Mouse (Mus musculus) retina, adult 2 months (tissue): Measurements from ENCODE around the gene Pms1.
"Not testable (repeated sequence)": the region's sequence is repeated elsewhere in the genome, so short reads cannot be mapped to it uniquely, and the experiment has no call there.

Experiments
- DNase-seq: peaks from one replicate; pipeline ENCODE4 v3.0.0-alpha.2; 2012; ENCODE audit warnings: low read depth, low spot score

Pms1 gene

DNA sequence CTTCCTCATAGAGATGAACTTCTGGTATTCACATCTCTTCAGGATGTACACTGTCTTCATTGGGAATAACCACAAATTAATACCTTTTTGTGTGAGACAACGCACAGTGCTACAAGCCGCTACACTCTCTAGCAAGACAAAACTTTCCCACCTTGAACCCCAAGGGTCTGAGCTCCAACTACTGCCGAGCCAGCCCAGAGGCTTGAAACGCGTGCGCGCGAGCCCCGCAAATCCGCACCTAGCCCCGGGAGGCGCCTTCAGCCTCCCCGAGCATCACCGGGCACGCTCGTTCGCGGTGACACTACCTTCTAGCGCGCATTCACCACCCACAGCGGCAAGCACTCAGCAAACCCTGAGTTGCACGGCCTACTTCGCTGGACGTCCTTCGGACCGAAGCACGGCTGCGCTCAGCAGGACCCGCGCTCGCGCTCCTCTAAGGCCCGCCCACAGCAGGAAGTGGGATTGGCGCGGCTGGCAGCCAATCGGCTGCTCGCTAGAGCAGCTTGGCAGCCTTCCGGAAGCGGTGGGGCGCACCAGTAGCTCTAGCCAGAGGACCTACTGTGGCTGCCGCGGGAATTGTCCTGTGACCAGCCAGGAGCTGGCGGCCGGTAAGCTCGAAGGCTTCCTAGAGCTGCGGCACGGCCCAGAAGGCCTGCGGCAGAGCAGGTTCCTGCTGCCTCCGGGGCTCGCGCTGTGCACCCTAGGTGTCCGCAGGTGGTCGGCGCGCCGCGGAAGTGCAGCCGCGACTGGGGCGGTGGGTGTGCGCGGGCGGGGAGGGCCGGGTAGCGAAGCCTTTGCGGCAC is at the start of gene Pms1, which contains the start of the genes Ormdl1 and Gm28778:
Gene Pms1 (minus strand): TSS at position 438 of the 803 bp plus-strand sequence.
Gene Ormdl1 (plus strand): TSS at position 515 of the 803 bp plus-strand sequence.
Gene Gm28778 (plus strand): TSS at position 531 of the 803 bp plus-strand sequence.
- DNase-seq: peak; percentile 85

DNA sequence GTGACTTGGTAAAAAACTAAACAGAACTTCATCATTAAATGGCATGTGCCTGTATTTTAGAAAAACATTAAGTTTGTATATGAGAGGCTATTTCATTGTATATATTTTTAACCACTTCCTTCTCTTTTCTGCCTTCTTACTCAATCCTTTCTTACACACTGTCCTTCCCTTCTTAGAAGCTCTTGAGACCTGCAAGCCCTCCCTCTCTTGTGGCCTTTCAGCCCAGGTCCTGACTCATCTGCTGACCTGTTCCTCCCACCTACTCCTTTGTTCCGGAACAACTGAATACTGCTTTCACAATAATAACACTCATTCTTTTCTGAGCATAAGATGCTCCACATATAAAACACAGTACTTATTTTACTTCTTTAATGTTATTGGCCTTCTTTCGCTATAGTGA is 44.3 kb upstream of the Pms1 start:
- DNase-seq: no peak

DNA sequence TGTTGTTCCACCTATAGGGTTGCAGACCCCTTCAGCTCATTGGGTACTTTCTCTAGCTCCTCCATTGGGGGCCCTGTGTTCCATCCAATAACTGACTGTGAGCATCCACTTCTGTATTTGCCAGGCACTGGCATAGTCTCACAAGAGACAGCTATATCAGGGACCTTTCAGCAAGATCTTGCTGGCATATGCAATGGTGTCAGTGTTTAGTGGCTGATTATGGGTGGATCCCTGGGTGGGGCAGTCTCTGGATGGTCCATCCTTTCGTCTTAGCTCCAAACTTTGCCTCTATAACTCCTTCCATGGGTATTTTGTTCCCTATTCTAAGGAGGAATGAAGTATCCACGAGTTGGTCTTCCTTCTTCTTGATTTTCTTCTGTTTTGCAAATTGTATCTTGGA is 40.6 kb upstream of the Pms1 start:
- not testable (repeated sequence) for DNase-seq

DNA sequence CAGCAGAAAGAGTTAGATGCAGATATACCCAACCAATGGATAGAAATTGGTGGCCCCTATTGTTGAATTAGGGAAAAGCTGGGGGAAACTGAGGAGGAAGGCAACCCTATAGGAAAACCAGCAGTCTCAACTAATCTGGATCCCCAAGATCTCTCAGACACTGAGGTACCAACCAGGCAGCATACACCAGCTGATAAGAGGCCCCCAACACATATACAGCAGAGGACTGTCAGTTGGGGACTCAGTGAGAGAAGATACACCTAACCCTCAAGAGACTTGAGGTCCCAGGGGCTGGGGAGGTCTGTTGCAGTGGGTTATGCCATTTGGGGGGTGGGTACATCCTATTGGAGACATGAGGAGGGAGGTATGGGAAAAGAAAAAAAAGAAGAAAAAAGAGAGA is 38.6 kb upstream of the Pms1 start:
- no peak for DNase-seq

DNA sequence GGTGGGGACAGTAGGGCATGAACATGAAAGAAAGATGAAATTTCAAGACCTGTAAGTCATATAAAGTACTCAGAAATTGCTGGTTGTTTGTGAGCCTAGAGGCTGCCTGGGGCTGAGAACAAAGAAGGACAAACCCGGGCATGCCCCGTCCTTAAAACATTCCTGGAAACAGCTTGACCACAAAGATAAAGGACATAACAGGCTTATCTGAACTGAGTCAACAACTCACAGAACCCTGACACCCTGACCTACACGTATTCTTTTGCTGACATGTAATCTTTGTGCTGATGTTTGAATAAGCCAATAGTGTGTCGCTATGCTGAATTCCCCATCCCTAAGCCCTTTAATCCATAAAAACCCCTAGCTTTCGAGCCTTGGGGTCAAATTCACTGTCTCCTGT is 36.7 kb upstream of the Pms1 start:
- not testable (repeated sequence) for DNase-seq

DNA sequence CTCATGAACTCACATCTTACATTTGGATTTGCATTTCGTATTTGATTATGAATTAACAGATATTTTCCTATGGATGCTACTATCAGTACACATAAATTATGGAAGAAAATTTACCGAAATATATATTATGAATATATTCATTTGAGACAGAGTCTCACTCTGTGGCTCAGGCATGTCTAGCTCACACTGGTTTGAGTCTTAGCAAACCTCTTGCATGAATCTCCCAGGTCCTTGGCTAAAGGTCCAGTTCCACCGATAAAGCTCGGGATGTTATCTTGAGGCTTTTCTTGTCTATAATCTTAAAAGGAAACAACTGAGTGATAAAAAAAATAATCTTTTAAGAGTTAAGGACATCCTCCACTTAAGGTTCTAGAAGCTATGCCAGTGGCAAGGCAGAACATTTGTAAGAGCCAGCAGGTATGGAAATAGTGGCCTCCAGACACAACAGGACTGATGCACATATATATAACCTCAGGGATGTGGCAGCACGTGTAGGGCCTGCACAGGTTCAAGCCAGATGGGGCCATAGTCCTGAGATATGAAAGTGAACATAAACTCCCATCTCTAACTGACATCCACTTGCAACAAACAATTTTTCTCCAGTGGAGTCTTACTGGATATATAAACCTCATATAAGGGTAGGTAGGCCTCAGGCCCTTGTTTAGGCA is 28.1 kb upstream of the Pms1 start:
- DNase-seq: no peak

DNA sequence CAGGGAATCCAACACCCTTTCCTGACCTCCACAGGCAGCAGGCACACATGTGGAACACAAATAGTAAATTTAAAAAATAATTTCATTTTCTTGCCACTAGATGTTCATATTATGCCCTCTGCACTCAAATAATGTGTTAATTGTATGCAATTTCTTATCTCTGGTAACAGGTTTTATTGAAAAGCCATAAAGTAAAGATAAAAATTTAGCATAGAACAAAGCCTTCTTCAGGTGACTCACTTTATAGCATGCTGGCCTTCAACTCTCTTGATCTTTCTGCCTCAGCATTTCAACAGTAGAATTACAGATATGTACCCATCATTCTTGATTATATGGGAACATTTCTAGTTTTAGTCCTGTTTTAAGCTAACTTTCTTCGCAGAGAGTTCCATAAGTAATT is 27.5 kb upstream of the Pms1 start:
- no peak for DNase-seq

DNA sequence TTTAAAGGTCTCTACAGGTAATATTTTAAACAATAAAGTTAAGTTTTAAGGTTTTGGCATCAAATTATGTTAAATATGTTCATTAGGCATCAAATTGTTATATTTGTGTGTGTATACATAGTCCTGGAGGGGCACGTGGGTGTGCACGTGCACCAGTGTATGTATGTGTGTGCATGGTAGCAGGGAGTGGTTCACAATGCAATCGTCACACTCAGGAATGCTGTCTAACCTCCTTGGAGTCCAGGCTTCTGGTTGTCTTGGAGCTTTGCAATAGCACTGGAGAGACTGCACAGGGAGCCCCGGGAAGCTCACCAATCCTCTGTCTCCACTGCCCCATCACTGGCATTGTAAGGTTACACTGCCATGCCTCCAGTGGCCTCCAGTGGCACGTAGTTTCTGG is 26.4 kb upstream of the Pms1 start:
- no peak for DNase-seq

DNA sequence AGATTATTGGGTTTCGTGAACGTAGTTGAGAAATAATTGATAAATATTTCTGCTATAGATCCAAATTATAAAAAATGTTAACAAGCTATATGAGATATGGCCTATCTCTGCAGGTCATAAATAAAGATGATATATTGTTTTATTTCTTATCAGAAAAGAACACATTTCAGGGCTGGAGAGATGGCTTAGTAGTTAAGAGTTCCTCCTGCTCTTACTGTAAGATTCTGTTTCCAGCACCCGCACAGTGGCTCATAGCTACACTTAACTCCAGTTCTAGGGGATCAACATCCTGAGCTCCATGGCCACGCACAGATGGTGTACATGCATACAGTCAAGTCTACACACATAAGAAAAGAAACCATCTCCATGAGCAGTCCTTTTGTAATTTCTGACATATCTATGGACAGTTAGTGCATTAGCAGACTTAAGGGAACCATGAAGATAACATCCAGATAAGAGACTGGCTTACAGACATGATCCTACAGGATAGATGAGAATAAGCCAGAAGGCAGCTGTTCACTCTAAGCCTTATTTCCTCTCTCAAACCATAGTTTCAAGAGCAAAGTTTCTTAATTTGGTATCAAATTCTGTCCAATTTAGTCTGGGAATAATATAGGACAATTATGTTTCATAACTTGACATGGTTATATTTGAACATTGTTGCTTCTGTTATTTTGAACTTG is 25.0 kb upstream of the Pms1 start:
- DNase-seq: no peak

DNA sequence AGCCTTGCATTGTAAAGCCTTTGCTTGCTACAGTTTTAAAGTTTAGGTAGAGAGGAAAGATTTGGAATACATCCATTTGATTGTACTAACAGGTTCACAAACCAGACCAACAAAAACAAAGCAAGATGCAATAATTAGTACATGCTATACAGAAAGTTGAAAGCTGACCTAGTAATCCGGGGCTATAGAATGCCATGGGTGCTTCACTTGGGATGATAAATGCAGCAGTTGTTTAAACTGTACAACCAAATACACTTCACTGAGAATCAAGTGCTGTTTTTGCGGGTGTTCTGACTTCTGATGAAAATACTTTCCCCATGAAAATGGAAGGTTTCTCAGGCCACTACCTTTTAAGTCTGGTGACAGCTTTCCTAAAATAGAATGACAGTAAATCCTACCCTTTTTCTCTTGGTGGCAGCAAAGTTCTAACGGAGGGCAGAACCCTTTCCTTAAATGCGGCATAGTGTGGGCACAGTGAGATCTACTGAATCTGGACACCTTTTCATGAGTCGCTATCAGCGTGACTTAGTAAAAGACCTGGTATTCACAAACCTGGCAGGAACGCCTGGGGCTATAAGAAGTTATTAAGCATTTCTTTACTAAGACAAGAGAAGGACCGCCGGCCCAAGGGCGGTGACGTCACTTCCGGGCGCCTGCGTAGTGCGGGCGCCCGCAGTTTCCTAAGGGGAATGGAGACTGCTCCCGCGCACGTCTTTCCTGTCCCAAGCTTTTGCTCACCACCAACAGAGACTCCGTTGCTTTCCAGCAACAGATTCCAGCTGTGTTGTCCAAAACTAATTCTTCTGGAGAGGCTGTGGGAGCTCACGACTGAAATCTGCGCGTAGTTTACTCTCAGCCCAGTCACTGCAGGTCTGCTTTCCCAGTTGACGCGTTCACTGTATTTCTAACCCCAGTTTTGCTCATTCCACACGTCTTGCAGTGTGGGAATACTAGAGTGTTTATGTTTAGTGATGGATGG is 16.5 kb upstream of the Pms1 start, which contains the start of gene Osgepl1:
Gene Osgepl1 (plus strand): TSS at position 636 of the 979 bp plus-strand sequence.
- peak; percentile 66 for DNase-seq

DNA sequence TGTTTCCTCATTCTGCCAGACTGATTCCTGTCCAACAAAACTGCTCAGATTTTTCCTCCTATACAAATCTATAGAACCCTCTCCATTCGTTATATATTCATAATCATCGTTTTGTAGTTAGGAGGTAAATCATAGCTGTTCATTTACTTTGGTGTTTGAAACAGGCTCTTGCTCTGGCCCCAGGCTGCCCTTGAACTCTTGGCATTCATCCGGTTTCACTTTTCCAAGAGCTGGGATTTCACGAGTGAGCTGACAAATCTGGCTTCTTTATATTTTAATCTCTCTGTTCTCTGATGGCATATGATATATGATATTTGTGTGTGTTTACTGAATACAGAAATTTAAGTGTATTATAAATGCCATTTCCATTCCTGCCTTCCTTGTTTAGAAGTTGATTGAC is 3.7 kb upstream of the Pms1 start:
- DNase-seq: no peak

DNA sequence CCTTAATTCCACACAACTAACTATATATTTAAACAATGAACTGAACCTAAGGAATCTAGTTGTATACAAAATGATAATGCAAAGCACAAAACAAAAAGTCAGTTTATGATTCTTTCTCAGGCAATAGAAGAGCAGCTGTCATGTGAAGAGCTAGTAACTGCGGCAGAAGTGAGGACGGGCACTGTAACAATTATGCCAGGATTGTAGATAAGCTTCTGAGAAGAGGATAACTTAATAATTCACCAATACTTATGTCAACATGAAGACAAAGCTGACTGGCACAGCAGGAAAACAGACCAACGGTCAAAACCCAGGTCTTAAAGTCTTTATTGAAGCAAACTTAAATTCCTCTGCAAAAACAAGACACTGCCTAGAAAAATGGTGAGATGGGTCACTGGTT is 5.6 kb downstream of the Pms1 start:
- DNase-seq: no peak

DNA sequence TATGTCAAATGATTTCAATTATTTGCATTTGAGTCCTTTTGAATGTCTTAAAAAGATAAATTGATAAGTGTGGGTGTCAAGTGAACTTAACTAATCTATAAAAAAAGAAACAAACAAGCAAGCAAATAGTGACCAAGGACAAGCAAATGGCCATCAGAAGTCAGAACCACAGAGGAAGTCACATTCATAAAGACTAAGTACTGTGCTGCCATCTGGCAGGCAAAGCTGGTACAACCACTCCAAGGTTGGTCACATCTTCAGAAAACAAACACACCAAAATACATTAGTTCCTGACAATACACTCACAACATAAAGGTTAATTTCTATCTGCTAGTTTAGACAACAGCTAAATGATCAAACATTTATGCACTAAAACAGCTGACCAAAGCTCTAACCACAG is 24.2 kb downstream of the Pms1 start:
- DNase-seq: no peak

DNA sequence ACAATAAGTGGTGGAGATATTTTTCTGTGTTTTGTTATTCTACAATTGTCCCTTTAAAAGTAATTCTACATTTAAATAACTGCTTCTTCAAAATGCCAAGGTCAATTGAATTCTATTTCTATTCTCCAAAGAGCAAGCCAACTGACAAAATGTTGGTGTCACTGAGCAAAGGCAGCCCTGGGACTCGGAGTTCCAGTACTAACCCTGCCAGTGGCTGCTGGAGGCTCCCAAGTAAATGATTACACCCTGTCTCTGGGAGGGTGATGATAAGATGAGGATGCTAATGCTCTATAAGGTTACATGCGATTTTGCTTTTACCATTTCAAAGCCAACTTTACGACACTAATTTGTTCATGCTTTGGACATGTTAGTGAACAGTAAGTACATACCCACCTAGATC is 26.9 kb downstream of the Pms1 start:
- no peak for DNase-seq

DNA sequence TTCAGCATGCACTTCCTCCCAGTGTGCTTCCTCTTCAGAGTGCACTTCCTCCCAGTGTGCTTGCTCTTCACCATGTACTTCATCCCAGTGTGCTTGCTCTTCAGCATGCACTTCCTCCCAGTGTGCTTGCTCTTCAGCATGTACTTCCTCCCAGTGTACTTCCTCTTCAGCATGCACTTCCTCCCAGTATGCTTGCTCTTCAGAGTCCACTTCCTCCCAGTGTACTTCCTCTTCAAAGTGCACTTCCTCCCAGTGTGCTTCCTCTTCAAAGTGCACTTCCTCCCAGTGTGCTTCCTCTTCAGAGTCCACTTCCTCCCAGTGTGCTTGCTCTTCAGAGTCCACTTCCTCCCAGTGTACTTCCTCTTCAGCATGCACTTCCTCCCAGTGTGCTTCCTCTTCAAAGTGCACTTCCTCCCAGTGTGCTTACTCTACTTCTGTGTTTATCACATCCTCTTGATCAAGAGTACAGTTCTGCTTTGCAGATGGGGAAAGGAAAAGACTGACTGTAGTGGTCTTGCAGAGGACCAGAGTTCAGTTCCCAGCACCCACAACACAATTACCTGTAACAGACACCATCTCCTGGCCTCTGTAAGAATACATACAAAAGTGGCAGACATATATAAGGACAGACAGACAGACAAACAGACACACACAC is 31.7 kb downstream of the Pms1 start:
- not testable (repeated sequence) for DNase-seq

DNA sequence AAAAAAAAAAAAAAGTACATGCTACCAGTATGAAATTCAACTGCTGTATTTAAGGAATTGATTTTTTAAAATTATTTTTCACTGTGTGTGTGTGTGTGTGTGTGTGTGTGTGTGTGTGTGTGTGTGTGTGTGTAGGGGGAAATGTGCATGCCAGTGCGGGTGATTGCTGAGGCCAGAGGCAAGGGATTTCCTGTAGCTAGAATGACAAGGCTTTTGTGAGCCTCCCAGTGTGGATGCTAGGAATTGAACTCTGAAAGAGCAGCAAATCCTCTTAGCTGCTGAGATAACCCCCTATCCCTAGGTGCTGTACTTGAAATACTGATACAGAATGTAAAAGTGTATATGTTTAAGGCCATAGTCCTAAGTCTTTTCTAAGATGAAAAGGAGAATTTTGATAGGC is 70.8 kb downstream of the Pms1 start:
- peak; percentile 48 for DNase-seq

DNA sequence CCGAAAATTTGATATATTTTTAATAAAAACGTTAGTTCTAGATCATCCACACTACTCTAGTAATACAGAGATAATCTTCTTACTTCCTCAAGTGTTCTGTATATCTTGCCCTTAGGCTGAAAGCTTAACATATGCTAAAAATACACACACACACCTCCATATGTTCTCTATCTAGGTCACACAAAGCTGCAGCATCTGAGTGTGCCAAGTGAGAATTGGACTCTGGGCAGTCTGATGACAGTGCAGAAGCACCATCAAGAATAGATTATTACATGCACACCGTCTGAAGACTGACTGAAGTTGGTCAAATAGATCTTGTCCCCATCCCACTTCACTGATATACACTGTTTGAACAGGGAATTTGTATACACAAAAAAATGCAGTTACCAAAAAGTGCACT is 71.2 kb downstream of the Pms1 start:
- peak; percentile 68 for DNase-seq

DNA sequence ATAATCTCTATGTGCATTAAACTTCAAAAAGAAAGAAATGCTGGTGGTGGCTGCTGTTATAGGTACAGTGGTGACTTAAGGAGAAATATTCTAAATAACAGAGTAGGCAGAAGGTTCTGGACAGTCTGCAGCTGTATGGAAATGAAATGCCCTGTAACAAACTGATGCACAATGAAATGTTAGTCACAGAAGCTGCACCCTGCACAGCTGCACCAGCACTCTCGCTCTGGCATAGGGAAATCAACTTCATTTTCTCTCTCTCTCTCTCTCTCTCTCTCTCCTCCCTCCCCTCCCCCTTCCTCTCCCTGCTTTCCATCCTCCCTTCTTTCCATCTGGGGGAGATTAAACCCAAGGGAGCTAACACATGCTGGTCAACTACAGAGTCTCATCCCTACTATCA is 72.0 kb downstream of the Pms1 start:
- no peak for DNase-seq

DNA sequence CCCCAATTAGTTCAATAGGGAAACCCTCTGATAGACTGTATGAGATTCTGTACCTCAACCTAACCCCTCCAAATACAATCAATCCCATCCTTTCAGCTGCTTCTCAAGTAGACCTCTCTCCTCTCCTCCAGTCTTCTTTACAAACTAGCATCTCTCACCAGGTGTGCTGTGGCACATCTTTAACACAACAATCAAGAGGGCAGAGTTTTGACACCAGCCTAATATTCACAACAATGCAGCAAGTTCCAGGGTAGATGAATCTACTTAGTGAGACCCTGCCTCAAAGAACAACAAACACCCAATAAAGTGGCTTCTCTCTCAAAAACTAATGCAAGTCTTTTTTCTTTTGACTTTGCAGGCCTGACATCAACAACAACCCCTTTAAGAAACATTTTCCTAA is 86.7 kb downstream of the Pms1 start:
- DNase-seq: no peak

DNA sequence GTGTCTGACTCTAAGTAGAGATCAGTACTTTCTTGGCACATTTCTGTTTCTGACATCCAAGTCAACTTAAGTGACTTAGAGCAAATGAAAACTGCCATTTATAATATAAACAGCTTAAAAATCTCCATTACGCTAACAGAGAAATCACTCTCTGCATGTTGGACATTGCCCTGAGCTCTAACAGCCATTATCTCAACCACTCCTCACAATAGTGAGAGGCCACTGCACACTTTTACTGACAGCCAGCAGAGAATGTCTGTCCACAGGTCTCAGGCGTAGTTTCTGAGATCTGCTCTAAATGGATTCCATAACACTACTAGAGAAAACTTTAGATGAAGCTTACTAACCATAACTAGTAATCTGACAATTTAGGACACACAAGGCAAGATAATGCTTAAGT is 92.9 kb downstream of the Pms1 start:
- DNase-seq: no peak
